ENCODE assay signal across 8 mouse cellular contexts in genomic region chr3:126978768-126979410, GRCm38 (mm10).
DNase-seq lines count a peak whose midpoint lies in the region; ATAC-seq and TF ChIP-seq lines count a peak whose summit lies in the region.
"Had no signal": no experiment of that assay in that cellular context is flagged by ENCODE, and none has a peak within 500 bp of the region (broad histone marks: within the 10 kb centered on the region; RNA-seq: fewer than 3 reads in every experiment).

No protein-coding gene starts in this region.

- TF ChIP-seq POLR2A in bone marrow, adult 2 months (IDR thresholded peaks at IDR 0.05; ENCODE audit: borderline replicate concordance, control insufficient read depth, low read depth, low read length), result no peak

- no peaks in the 10 kb centered on the region for H3K36me3 ChIP-seq in embryonic facial prominence, embryonic 11.5 days (replicated peaks; ENCODE audit: control insufficient read depth, insufficient read depth, low read depth, low read length)
- H3K36me3 ChIP-seq: liver, embryonic 15.5 days had no signal

- peak; percentile 62 for TF ChIP-seq CTCF in bone marrow, adult 2 months (IDR thresholded peaks at IDR 0.05; ENCODE audit: control insufficient read depth, insufficient read depth, low read length)
- peak; percentile 79 for TF ChIP-seq CTCF in layer of hippocampus, adult 2 months (conservative IDR thresholded peaks at IDR 0.05)

- WGBS in bone marrow, adult 2 months, result 64% methylated on average over 11 of the region's 11 CpGs
- 62% methylated on average over 11 of the region's 11 CpGs for WGBS in embryonic facial prominence, embryonic 11.5 days

- no peak overlapping the region for H3K9ac ChIP-seq in embryonic facial prominence, embryonic 11.5 days (replicated peaks; ENCODE audit: low read length)
- H3K9ac ChIP-seq: liver, embryonic 15.5 days had no signal

- H3K4me2 ChIP-seq in embryonic facial prominence, embryonic 11.5 days (ENCODE audit: low read depth, low read length), result no peak overlapping the region
- H3K4me2 ChIP-seq: liver, embryonic 15.5 days had no signal

- peak; percentile 29 for DNase-seq in Muller cell, postnatal 12 days (ENCODE audit: inconsistent ontology term)
- peak; percentile 83 for DNase-seq in embryonic facial prominence, embryonic 11.5 days (ENCODE audit: low spot score)
- peak; percentile 68 to 85 for DNase-seq in heart, postnatal 10 days
- DNase-seq in layer of hippocampus, adult 2 months (ENCODE audit: low spot score in 2 of 2), result peak; percentile 75 to 83
- peak; percentile 73 for DNase-seq in lung, postnatal 36 days
- DNase-seq in right cerebral cortex, postnatal 36 days (ENCODE audit: low spot score in 2 of 2), result peak; percentile 66 to 78

- no peaks in the 10 kb centered on the region for H3K4me1 ChIP-seq in bone marrow, adult 2 months (ENCODE audit: control insufficient read depth, insufficient read depth, low read length)
- no peaks in the 10 kb centered on the region for H3K4me1 ChIP-seq in embryonic facial prominence, embryonic 11.5 days (ENCODE audit: control insufficient read depth, insufficient read depth, low read length)
- H3K4me1 ChIP-seq: liver, embryonic 15.5 days had no signal

- intact Hi-C loops in heart, postnatal 10 days (cut with DNase I), result no loop called here

- no peak overlapping the region for H3K27ac ChIP-seq in bone marrow, adult 2 months (ENCODE audit: control insufficient read depth, insufficient read depth, low read depth, low read length, poor library complexity)
- no peak overlapping the region for H3K27ac ChIP-seq in embryonic facial prominence, embryonic 11.5 days (replicated peaks; ENCODE audit: low read depth, low read length)
- H3K27ac ChIP-seq in layer of hippocampus, adult 2 months, result peak overlapping the region; percentile 64; the same call in 1 of the 2 replicates
- H3K27ac ChIP-seq: liver, embryonic 15.5 days had no signal

- H3K4me3 ChIP-seq in bone marrow, adult 2 months (replicated peaks; ENCODE audit: control insufficient read depth, low read depth, low read length), result no peak overlapping the region
- H3K4me3 ChIP-seq in embryonic facial prominence, embryonic 11.5 days (ENCODE audit: low read depth, low read length), result no peak overlapping the region
- H3K4me3 ChIP-seq in layer of hippocampus, adult 2 months, result no peak overlapping the region
- H3K4me3 ChIP-seq: liver, embryonic 15.5 days had no signal

- ATAC-seq in embryonic facial prominence, embryonic 11.5 days (replicated peaks; ENCODE audit: insufficient number of reproducible peaks, low FRiP score, low TSS enrichment, low read depth), result 0 out of 2 replicates have a peak, but pooled peaks have one; percentile 50

- no peaks in the 10 kb centered on the region for H3K27me3 ChIP-seq in embryonic facial prominence, embryonic 11.5 days (ENCODE audit: control insufficient read depth, insufficient read depth, low read length)
- H3K27me3 ChIP-seq: liver, embryonic 15.5 days had no signal

- H3K9me3 ChIP-seq in embryonic facial prominence, embryonic 11.5 days (replicated peaks; ENCODE audit: control insufficient read depth, low read length), result no peaks in the 10 kb centered on the region
- H3K9me3 ChIP-seq: liver, embryonic 15.5 days had no signal

Comparison
In these comparisons a context has a peak if more than half of its experiments do, and no peak if none do; other contexts are left out.
1. DNase-seq: peak in every context shown above with its lines; median percentile 83 in embryonic facial prominence, embryonic 11.5 days; 79 in layer of hippocampus, adult 2 months; 76 in heart, postnatal 10 days; 73 in lung, postnatal 36 days; 72 in right cerebral cortex, postnatal 36 days; 29 in Muller cell, postnatal 12 days.